ENCODE assay signal across 8 mouse cellular contexts in genomic region chr2:128816916-128817315, GRCm38 (mm10). TPM values are rescaled to one million over a fixed set of nuclear protein-coding genes. Genes with fewer than 3 reads are reported as not detected.
A peak's percentile ranks its signal among the peaks of the same experiment; 100 is the strongest.
DNase-seq lines count a peak whose midpoint lies in the region; ATAC-seq and TF ChIP-seq lines count a peak whose summit lies in the region.

No protein-coding gene starts in this region.

- no peaks in the 10 kb centered on the region for H3K27me3 ChIP-seq in heart, adult 2 months (ENCODE audit: control insufficient read depth, insufficient read depth, low read length)
- H3K27me3 ChIP-seq in G1E (ENCODE audit: insufficient read depth, low read length), result peaks cover 15% of the 10 kb centered on the region
- H3K27me3 ChIP-seq in hindbrain, embryonic 10.5 days (ENCODE audit: insufficient read depth, poor library complexity, severe bottlenecking), result no peaks in the 10 kb centered on the region
- no peaks in the 10 kb centered on the region for H3K27me3 ChIP-seq in liver, postnatal 0 days (ENCODE audit: insufficient read depth, low read length)

- no peak for TF ChIP-seq EP300 in heart, adult 2 months (IDR thresholded peaks at IDR 0.05; ENCODE audit: insufficient read depth, low read depth, low read length)
- no peak for TF ChIP-seq EP300 in liver, postnatal 0 days (IDR thresholded peaks at IDR 0.05; ENCODE audit: low read depth)

- H3K4me1 ChIP-seq in heart, adult 2 months (ENCODE audit: control insufficient read depth, insufficient read depth, low read length), result peaks cover 2% of the 10 kb centered on the region; the same call in 1 of the 2 replicates
- H3K4me1 ChIP-seq in G1E (ENCODE audit: insufficient read depth, low read depth, low read length), result peaks cover 29% of the 10 kb centered on the region
- H3K4me1 ChIP-seq in hindbrain, embryonic 10.5 days (replicated peaks), result peaks cover 27% of the 10 kb centered on the region
- H3K4me1 ChIP-seq in liver, postnatal 0 days (ENCODE audit: insufficient read depth), result peaks cover 13% of the 10 kb centered on the region; the same call in 1 of the 2 replicates

- no peak for TF ChIP-seq CTCF in heart, adult 2 months (IDR thresholded peaks at IDR 0.05)
- TF ChIP-seq CTCF in G1E (IDR thresholded peaks at IDR 0.05; ENCODE audit: low read depth, low read length), result no peak
- TF ChIP-seq CTCF in liver, postnatal 0 days (IDR thresholded peaks at IDR 0.05; ENCODE audit: low read depth), result no peak

- no peaks in the 10 kb centered on the region for H3K36me3 ChIP-seq in heart, adult 2 months (ENCODE audit: control insufficient read depth, insufficient read depth, low read length)
- peaks cover 12% of the 10 kb centered on the region for H3K36me3 ChIP-seq in G1E (replicated peaks)
- H3K36me3 ChIP-seq in hindbrain, embryonic 10.5 days, result no peaks in the 10 kb centered on the region
- H3K36me3 ChIP-seq in liver, postnatal 0 days (replicated peaks; ENCODE audit: insufficient read depth, low read length), result no peaks in the 10 kb centered on the region

- H3K27ac ChIP-seq in heart, adult 2 months, result peak overlapping the region; percentile 93
- no peak overlapping the region for H3K27ac ChIP-seq in hindbrain, embryonic 10.5 days
- H3K27ac ChIP-seq in liver, postnatal 0 days (ENCODE audit: low read depth), result peak overlapping the region; percentile 84

- no peak overlapping the region for H3K9ac ChIP-seq in heart, adult 2 months (ENCODE audit: low read depth, low read length)
- H3K9ac ChIP-seq in liver, postnatal 0 days (replicated peaks), result peak overlapping the region; percentile 64; the same call in 1 of the 2 replicates

- no peak for ATAC-seq in G1E (ENCODE audit: extremely low read depth, insufficient number of reproducible peaks, low FRiP score, poor library complexity, severe bottlenecking)
- ATAC-seq in liver, postnatal 0 days, result no peak

- WGBS in heart, adult 2 months, result 43% methylated on average over 6 of the region's 6 CpGs
- WGBS in hindbrain, embryonic 10.5 days, result 54% methylated on average over 6 of the region's 6 CpGs
- WGBS in liver, postnatal 0 days (ENCODE audit: insufficient replicate concordance), result 43% methylated on average over 6 of the region's 6 CpGs

- no peak for DNase-seq in heart, adult 2 months
- no peak for DNase-seq in heart, adult 18-20 months
- DNase-seq in G1E (ENCODE audit: low spot score), result no peak
- no peak for DNase-seq in hindbrain, embryonic 10.5 days (ENCODE audit: low spot score)
- DNase-seq in liver, postnatal 0 days, result no peak
- DNase-seq in spleen, adult 18-20 months, result no peak
- DNase-seq in cerebellum, postnatal 14 days, result no peak
- DNase-seq in thymus, postnatal 0 days (ENCODE audit: low spot score), result no peak

- no peak for TF ChIP-seq POLR2A in heart, adult 2 months (IDR thresholded peaks at IDR 0.05; ENCODE audit: insufficient read depth, low read depth, low read length)

- peak overlapping the region; percentile 78 for H3K4me3 ChIP-seq in heart, adult 2 months
- peak overlapping the region; percentile 46; the same call in 1 of the 2 replicates for H3K4me3 ChIP-seq in G1E (ENCODE audit: low read depth, low read length)
- peak overlapping the region; percentile 84 for H3K4me3 ChIP-seq in hindbrain, embryonic 10.5 days
- peak overlapping the region; percentile 61 for H3K4me3 ChIP-seq in liver, postnatal 0 days (ENCODE audit: low read depth, low read length)

- peaks cover 4% of the 10 kb centered on the region for H3K79me2 ChIP-seq in heart, adult 2 months (replicated peaks; ENCODE audit: control insufficient read depth, insufficient read depth, low read length)

- peak overlapping the region; percentile 83 for H3K4me2 ChIP-seq in liver, postnatal 0 days (ENCODE audit: low read depth, low read length)

- H3K9me3 ChIP-seq in G1E (replicated peaks), result no peaks in the 10 kb centered on the region
- H3K9me3 ChIP-seq in hindbrain, embryonic 10.5 days, result no peaks in the 10 kb centered on the region
- H3K9me3 ChIP-seq in liver, postnatal 0 days (ENCODE audit: low read length), result no peaks in the 10 kb centered on the region

- intact Hi-C loops in heart, adult 2 months (cut with DNase I), result loop anchor here (1.0 to 2.0 kb wide), 2 partner anchors 70 to 119 kb away; partner anchors contain the start of gene Mertk

RNA-seq across cellular contexts. Expression of gene Tmem87b, which starts 1.0 kb away (rescaled TPM):
- 10 to 100 TPM; 20.8 to 21.6 TPM for total RNA-seq in heart, adult 2 months (2021)
- 9.5 and 19.5 TPM in 2 replicates for polyA plus RNA-seq in heart, adult 2 months (2012; rRNA removed)
- total RNA-seq in heart, adult 18-20 months (2021), result 10 to 100 TPM; 20.4 to 21.8 TPM
- total RNA-seq in G1E (2014; fragmentation: Nextera tagmentation) (13.7 TPM in 2 replicates), G1E (2017) (17.3 and 20.3 TPM in 2 replicates)
- polyA plus RNA-seq in G1E (2012), result 1.1 and 1.4 TPM in 2 replicates
- polyA plus RNA-seq in hindbrain, embryonic 10.5 days (2016; fragmentation: Nextera tagmentation; extraction: Ambion mirVana), result 23.6 and 29.4 TPM in 2 replicates
- 15.7 and 17.5 TPM in 2 replicates for polyA plus RNA-seq in liver, postnatal 0 days (2015; fragmentation: Nextera tagmentation; extraction: Ambion mirVana)
- 24.3 and 30.6 TPM in 2 replicates for polyA plus RNA-seq in thymus, postnatal 0 days (2015; fragmentation: Nextera tagmentation; extraction: Ambion mirVana)

RNA-seq across cellular contexts. Expression of gene Fbln7, which starts 45.9 kb away (rescaled TPM):
- total RNA-seq in heart, adult 2 months (2021), result under 1 TPM; 0.50 to 0.61 TPM
- polyA plus RNA-seq in heart, adult 2 months (2012; rRNA removed), result 0.61 and 1.3 TPM in 2 replicates
- under 1 TPM; 0.47 to 0.72 TPM for total RNA-seq in heart, adult 18-20 months (2021)
- total RNA-seq in G1E (2014; fragmentation: Nextera tagmentation) (not detected in 2 replicates), G1E (2017) (0.06 and 0.33 TPM in 2 replicates)
- not detected in 2 replicates for polyA plus RNA-seq in G1E (2012)
- polyA plus RNA-seq in hindbrain, embryonic 10.5 days (2016; fragmentation: Nextera tagmentation; extraction: Ambion mirVana), result 2.8 and 3.1 TPM in 2 replicates
- polyA plus RNA-seq in liver, postnatal 0 days (2015; fragmentation: Nextera tagmentation; extraction: Ambion mirVana), result 0.09 and 0.16 TPM in 2 replicates
- 1.3 and 1.4 TPM in 2 replicates for polyA plus RNA-seq in thymus, postnatal 0 days (2015; fragmentation: Nextera tagmentation; extraction: Ambion mirVana)
